Mouse (Mus musculus) stomach, postnatal 0 days (tissue): ENCODE results near the gene Pou3f1. TPM values are rescaled to one million over a fixed set of nuclear protein-coding genes. Genes with fewer than 3 reads are reported as not detected.

Experiments
- ATAC-seq: fragments of 200-750 bp; cut with Nextera tagmentation; 2 replicates; pipeline ENCODE4 v1.8.0; 2017; ENCODE audit not compliant: low FRiP score, low TSS enrichment
- DNase-seq: peaks from one replicate; pipeline ENCODE4 v3.0.0-alpha.2; 2016; ENCODE audit warnings: low spot score
- H3K27ac ChIP-seq: fragments of 300-500 bp; sonication (generic); replicated peaks from 2 replicates; pipeline ENCODE4 v1.5.1; 2014; ENCODE audit warnings: mild to moderate bottlenecking, control low read depth
- H3K27me3 ChIP-seq: fragments of 300-500 bp; sonication (generic); 2 replicates; pipeline ENCODE4 v1.6.1; 2014; ENCODE audit warnings: low read length; ENCODE audit not compliant: control insufficient read depth, insufficient read depth
- H3K36me3 ChIP-seq: fragments of 300-500 bp; sonication (generic); 2 replicates; pipeline ENCODE4 v1.6.1; 2014; ENCODE audit warnings: low read length, mixed read lengths; ENCODE audit not compliant: control insufficient read depth, insufficient read depth
- H3K4me1 ChIP-seq: fragments of 300-500 bp; sonication (generic); replicated peaks from 2 replicates; pipeline ENCODE4 v1.6.1; 2014; ENCODE audit warnings: antibody characterized with exemption; ENCODE audit not compliant: control insufficient read depth, insufficient read depth
- H3K4me2 ChIP-seq: fragments of 300-500 bp; sonication (generic); replicated peaks from 2 replicates; pipeline ENCODE4 v1.6.1; 2014; ENCODE audit warnings: low read depth, mild to moderate bottlenecking, control low read depth, moderate library complexity
- H3K4me3 ChIP-seq: fragments of 300-500 bp; sonication (generic); 2 replicates; pipeline ENCODE4 v1.5.1; 2014; ENCODE audit warnings: low read depth, low read length, control low read depth
- H3K9ac ChIP-seq: fragments of 300-500 bp; sonication (generic); 2 replicates; pipeline ENCODE4 v1.6.1; 2014; ENCODE audit warnings: mild to moderate bottlenecking, low read length, control low read depth, mixed read lengths
- H3K9me3 ChIP-seq: fragments of 300-500 bp; sonication (generic); 2 replicates; pipeline ENCODE4 v1.6.1; 2016; ENCODE audit warnings: low read length; ENCODE audit not compliant: control insufficient read depth
- CTCF ChIP-seq: IDR thresholded peaks from 2 replicates; pipeline ENCODE4 v1.5.1; 2016; ENCODE audit warnings: antibody characterized with exemption, low read depth, mild to moderate bottlenecking, moderate library complexity
- EP300 ChIP-seq: optimal IDR thresholded peaks from 2 replicates; pipeline ENCODE3; 2016; ENCODE audit warnings: antibody characterized with exemption
- WGBS: fragments of 180-500 bp; shearing (Covaris S2); extraction: QIAGEN DNeasy Blood & Tissue Kit; methylation state at CpG from one replicate; pipeline ENCODE4 v1.1.7; 2014; 5-methylcytosine and 5-hydroxymethylcytosine counted together
- polyA plus RNA-seq: library from polyadenylated mRNA; unstranded; fragments of >200 nt; fragmentation: Nextera tagmentation; extraction: Ambion mirVana; gene quantifications from 2 replicates; pipeline ENCODE4 v1.2.1, GENCODE M21; 2015

Pou3f1 gene
- polyA plus RNA-seq, 1 experiment from 2014 or later: 0.13 TPM

GRCm38 (mm10) chr4:124643859-124644258, 12.7 kb upstream of the Pou3f1 start:
- Histone ChIP-seq H3K27me3 (no peaks in the 10 kb centered on the region), H3K9ac (no peak overlapping the region), H3K9me3 (no peaks in the 10 kb centered on the region), H3K4me2 (no peak overlapping the region), H3K4me1 (0 out of 2 replicates have a peak, but pooled peaks cover 2% of the 10 kb centered on the region), H3K4me3 (no peak overlapping the region), H3K36me3 (no peaks in the 10 kb centered on the region), H3K27ac (no peak overlapping the region)
- TF ChIP-seq EP300: no peak
- TF ChIP-seq CTCF: no peak
- no peak for ATAC-seq
- WGBS: 75% methylated on average over 9 of the region's 9 CpGs
- no peak for DNase-seq

- DNase-seq (peak; percentile 31), ATAC-seq (peak; percentile 74)
- WGBS: 8% methylated on average over 3 of the region's 3 CpGs
- no peak overlapping the region for H3K4me2 ChIP-seq
- no peak overlapping the region for H3K27ac ChIP-seq
- H3K9ac ChIP-seq: no peak overlapping the region
- H3K4me3 ChIP-seq: no peak overlapping the region
- H3K27me3 ChIP-seq: no peaks in the 10 kb centered on the region
- H3K4me1 ChIP-seq: 0 out of 2 replicates have a peak, but pooled peaks cover 2% of the 10 kb centered on the region
- no peaks in the 10 kb centered on the region for H3K9me3 ChIP-seq
- H3K36me3 ChIP-seq: no peaks in the 10 kb centered on the region
- TF ChIP-seq CTCF: peak; percentile 44
- no peak for TF ChIP-seq EP300
These were observed 11.6 kb upstream of the Pou3f1 start for GRCm38 (mm10) chr4:124644974-124645433.

DNA sequence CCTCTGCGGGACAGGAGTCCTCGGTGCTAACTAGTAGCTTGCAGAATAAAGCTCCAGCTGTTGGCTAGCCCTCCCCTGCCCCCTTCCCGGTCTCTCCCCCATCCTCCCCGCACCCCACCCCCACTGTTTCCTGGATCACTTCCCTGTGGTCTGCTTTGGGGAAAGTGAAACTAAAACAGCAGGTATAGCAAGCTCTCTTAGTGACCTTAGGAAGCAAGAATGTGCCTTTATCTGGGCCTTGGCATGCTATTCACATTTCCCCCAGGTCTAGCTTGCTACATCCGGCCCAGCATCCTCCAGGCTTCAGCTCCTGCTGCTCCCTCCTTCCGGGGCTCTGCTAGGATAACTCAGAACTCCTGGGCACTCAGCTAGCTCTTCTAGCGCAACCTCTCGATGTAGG, 10.0 kb upstream of the Pou3f1 start:
- H3K4me2 ChIP-seq: peak overlapping the region; percentile 36
- WGBS: 14% methylated on average over 8 of the region's 8 CpGs
- no peaks in the 10 kb centered on the region for H3K36me3 ChIP-seq
- H3K9me3 ChIP-seq: no peaks in the 10 kb centered on the region
- TF ChIP-seq CTCF: no peak
- TF ChIP-seq EP300: no peak
- no peak overlapping the region for H3K4me3 ChIP-seq
- H3K4me1 ChIP-seq: 0 out of 2 replicates have a peak, but pooled peaks cover 2% of the 10 kb centered on the region
- DNase-seq (peak; percentile 26), ATAC-seq (peak; percentile 48; the same call in 1 of the 2 replicates)
- H3K27me3 ChIP-seq: no peaks in the 10 kb centered on the region; the same call in 1 of the 2 replicates
- no peak overlapping the region for H3K27ac ChIP-seq
- H3K9ac ChIP-seq: no peak overlapping the region

DNA sequence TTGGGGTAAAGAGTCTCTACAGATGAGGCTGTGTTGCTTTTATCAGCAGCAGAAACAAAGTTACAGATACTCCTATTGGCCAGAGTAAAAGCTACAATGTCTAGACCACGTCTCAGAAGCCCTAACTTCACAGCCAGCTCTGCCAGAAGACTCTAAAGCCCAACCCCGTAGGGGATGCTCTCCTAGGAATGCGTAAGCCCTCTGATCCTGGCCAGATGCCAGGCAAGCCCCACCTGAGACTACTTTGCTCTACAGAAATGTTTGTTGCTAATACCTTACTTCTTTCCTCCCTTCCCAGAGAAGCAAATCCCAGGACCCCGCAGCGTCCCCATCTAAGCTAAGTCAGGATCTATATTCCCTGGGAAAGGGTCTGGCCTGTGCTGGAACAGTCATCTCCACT, 8.7 kb upstream of the Pou3f1 start:
- no peaks in the 10 kb centered on the region for H3K9me3 ChIP-seq
- H3K27me3 ChIP-seq: no peaks in the 10 kb centered on the region; the same call in 1 of the 2 replicates
- H3K4me2 ChIP-seq: no peak overlapping the region
- no peaks in the 10 kb centered on the region for H3K36me3 ChIP-seq
- WGBS: 41% methylated on average over 5 of the region's 5 CpGs
- ATAC-seq: no peak
- H3K27ac ChIP-seq: no peak overlapping the region
- 0 out of 2 replicates have a peak, but pooled peaks cover 2% of the 10 kb centered on the region for H3K4me1 ChIP-seq
- no peak for DNase-seq
- no peak overlapping the region for H3K9ac ChIP-seq
- TF ChIP-seq EP300 (no peak), CTCF (no peak)
- H3K4me3 ChIP-seq: no peak overlapping the region

DNA sequence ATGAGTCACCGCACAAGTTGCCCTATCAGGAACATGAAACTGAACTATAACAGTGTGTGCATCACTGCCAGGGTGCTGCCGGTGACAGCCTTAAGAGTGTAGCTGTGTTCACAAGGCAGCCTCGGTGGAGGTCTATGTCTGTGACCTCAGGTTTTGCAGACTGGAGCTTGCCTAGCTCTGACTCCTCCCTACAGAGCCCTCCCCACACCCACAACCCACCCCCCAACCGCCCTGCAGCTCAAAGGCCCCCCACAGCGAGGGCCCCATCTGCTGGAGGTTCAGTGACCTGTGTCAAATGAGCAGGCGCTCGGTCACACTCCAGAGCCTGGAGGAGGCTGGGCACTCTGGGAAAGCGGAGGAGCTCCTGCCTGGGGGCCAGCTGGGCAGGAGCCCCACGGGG, 3.7 kb upstream of the Pou3f1 start:
- 7% methylated on average over 9 of the region's 9 CpGs for WGBS
- Histone ChIP-seq H3K27ac (no peak overlapping the region), H3K4me1 (peaks cover 5% of the 10 kb centered on the region; the same call in 1 of the 2 replicates)

GRCm38 (mm10) chr4:124656854-124657650, 445 bp downstream of the Pou3f1 start:
- no peak for TF ChIP-seq EP300
- no peak for TF ChIP-seq CTCF
- H3K9ac ChIP-seq: 0 out of 2 replicates have a peak overlapping the region, but pooled peaks have one; percentile 27
- DNase-seq: peak; percentile 80

More for the DNA sequence above, 3.7 kb upstream of the Pou3f1 start:
- TF ChIP-seq CTCF (peak; percentile 13; the same call in 1 of the 2 replicates), EP300 (no peak)
- Histone ChIP-seq H3K4me2 (no peak overlapping the region), H3K4me3 (no peak overlapping the region), H3K9me3 (no peaks in the 10 kb centered on the region), H3K36me3 (no peaks in the 10 kb centered on the region), H3K27me3 (peaks cover 10% of the 10 kb centered on the region; the same call in 1 of the 2 replicates), H3K9ac (no peak overlapping the region)
- DNase-seq: no peak
- ATAC-seq: no peak

More at GRCm38 (mm10) chr4:124656854-124657650, 445 bp downstream of the Pou3f1 start:
- peak; percentile 83 for ATAC-seq
- no peaks in the 10 kb centered on the region for H3K36me3 ChIP-seq
- 1% methylated on average over 52 of the region's 92 CpGs for WGBS
- H3K4me1 ChIP-seq: peaks cover 8% of the 10 kb centered on the region; the same call in 1 of the 2 replicates
- H3K27me3 ChIP-seq: peaks cover 29% of the 10 kb centered on the region
- peak overlapping the region; percentile 56 for H3K4me3 ChIP-seq
- H3K27ac ChIP-seq: no peak overlapping the region
- no peaks in the 10 kb centered on the region for H3K9me3 ChIP-seq
- peak overlapping the region; percentile 95 for H3K4me2 ChIP-seq
